Mouse (Mus musculus) retina, postnatal 7 days (tissue): ENCODE measurements at regions not wholly inside any gene's neighbourhood (a gene's known extent, or its start where the extent isn't known, plus 50 kb on each side); places are given as distances from the start of the nearest gene placed in this dataset.
A peak's percentile ranks its signal among the peaks of the same experiment; 100 is the strongest.

Experiments
- DNase-seq: peaks from one replicate; pipeline ENCODE4 v3.0.0-alpha.2; 2012; ENCODE audit warnings: low read depth, low spot score

DNA sequence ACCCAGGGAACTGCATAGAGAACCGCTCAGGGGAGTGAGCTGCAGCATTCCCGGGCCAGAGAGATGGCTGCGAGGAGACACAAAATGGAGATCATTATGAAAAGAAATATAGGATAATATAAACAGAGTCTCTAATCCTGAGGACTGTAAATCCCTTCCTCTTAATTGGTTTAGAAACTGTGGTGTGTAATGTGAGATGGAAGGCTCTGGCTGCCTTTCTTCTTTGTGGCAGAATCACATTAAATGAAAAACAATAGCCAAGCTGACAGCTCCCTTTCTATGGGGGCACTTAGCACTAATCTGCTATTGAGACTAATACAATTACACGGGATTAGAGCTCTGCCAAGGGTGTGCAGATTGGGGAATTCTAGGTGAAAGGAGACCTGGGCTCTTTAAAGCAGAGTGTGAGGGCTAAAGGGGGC, 288.0 kb downstream of the Icos start:
- peak; percentile 59 for DNase-seq

DNA sequence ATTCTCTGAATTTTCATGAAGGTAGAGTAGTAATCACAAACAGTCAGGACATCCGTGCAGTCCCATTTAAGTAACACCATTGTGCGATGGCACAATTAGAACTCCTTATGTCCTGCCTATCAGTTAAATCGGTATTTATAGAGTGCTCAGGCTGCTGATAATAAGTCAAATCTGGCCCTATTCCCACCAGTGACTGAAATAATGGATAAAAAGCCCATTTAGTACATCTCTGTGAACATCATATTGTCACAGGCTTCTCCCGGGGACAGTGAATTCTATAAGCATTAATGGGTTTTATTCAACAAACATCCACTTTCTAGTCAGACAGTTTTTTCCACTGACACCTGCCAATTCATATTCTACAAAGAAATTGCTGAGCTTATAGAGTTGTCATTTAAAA, 296.1 kb downstream of the Icos start:
- no peak for DNase-seq

DNA sequence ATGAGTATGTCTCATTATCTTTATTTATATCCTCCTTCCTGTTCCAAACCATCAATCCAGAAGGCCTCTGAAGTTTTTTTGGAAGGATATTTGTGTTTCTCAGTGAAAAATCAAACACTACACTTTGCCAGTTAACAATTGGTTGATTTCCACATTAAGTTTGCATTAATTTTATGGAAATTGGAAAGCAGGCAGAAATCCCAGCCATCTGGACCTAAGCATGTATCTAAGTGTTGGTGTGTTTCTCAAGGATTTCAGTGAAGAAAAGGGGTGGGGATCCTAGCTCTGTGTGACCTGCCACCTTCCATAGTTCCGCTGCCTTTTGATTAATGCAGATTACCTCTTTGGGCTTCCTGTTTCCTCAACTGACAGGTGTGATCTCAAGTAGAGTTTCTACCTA, 296.5 kb downstream of the Icos start:
- no peak for DNase-seq

DNA sequence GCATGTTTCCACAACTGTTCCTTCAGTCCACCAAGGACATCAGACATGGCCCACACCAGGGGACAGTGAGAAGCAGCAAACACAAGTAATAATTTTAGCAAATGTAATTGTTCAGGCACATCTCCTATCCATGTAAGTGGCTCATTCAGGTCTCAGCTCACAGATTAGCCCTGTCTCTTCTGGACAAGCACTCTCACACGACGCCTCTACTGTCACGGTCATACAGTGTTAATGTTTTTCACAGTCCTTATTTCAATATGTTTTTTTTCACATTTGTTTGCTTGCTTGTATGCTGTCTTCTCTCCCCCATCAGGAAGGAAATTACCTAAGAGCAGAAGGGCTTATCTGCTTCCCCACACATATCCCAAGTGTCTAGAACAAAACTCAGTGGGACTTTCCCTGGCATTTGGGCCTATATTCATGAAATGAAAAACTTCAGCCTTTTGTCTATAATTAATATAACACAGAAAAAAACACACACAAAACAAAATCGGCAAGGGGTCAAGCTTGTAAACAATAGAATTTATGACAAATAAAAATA, 299.5 kb downstream of the Icos start:
- DNase-seq: no peak

DNA sequence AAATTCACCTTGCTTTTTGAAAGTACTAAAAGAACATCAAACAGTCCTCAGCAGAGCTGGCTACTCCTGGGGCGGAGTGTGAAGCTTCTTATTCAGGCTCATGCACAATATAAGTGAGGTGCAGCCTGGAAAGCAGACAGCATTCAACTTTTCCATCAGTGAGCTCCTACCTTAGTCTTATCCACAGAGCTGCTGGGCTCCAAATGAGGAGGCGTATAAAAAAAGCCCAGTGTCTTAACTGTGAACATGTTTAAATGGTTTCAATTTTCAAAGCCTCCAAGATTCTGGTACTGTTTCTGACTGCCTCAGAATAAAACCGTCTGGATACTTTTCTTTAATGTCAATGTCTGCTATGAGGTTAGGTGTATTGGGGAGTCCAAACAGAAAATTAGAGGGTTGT, 310.5 kb downstream of the Icos start:
- no peak for DNase-seq

DNA sequence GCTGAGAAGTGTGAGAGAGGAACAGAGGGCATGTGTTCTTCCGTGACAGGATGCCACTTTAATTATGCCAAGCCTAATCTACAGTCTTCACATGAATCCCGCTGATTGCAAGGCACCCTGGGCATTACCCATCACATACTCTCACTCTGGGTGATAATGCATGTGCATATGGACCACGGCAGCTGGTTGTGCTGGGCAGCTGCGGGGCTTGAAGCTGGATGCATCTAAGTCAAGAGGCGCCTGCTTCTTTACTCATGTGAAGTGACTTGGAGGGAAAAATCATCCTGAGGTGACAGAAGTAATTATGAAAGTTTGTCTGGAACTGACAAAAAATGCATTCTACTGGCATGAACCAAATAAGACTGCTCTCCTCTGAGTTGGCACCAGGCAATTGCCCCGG, 311.2 kb downstream of the Icos start:
- DNase-seq: no peak

DNA sequence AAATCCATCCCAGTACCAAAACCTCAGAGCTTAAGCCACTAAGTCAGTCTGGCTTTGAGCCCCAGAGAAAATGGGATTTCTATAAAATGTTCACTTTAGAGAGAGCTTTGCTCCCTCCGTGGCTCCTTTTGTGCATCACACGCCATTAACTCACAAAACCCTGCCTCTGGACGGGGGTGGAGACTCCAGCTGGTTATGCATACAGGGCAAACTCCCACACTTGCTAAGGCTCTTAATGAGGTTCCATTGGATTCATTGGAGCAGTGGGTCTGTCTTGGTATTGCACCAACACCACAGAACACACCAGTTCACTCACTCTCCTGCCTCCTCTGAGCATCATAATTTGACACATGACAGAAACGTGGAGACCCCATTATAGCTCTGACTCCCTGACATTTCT, 311.8 kb downstream of the Icos start:
- DNase-seq: no peak

DNA sequence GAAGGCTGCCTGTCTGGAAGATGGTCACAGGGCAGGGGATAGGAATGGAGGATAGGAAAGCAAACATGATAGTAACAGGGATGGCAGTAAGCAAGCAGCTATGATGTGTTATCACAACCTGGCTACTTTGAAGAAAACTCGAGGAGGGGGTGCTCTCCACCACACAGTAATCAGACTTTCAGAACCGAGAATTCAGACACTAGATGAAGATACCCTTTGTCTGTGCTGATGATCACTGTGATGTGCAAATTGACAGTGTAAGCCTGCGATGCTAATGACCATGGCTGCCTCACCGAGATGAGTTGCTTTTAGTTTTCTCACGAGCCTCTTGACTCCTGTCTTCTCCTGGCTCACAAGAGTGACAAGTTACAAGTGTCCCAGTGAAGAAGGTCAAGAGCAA, 315.4 kb downstream of the Icos start:
- DNase-seq: no peak

DNA sequence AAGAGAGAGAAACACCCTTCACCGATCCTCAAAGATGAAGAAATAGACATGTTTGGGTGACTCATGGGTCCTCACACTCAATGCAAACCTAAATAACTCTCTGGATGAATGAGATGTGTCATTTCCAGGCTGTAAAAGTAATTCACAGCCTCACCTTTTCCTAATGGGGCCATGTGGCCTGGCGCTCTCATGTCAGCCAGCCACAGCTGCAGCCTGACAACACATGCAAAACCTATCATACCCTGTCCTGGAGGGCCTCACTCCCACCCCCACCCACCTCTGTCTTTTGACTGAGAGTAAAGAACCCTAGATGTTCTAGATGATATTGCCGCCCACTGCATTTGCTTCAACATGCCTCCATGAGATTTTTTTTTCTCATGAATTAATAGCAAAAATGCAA, 317.5 kb downstream of the Icos start:
- DNase-seq: no peak

DNA sequence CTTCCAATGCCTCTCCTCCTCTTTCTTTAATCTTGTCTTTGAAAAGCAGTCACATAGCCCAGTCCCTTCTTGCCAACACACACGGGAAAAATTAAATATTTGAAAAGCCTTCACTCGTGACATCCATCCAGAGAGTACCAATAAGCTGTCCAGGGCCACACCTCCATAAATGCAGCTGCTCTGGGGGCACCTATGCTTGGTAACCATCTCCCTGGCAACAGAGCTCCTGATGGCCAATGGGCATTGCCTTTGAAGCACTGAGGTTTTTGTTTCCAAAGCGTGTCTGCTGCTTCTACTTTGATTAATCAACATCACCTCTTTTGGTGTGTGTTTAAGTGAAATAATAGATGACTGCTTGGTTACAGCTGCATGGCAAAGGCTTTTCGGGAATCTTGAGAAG, 319.1 kb downstream of the Icos start:
- DNase-seq: no peak

DNA sequence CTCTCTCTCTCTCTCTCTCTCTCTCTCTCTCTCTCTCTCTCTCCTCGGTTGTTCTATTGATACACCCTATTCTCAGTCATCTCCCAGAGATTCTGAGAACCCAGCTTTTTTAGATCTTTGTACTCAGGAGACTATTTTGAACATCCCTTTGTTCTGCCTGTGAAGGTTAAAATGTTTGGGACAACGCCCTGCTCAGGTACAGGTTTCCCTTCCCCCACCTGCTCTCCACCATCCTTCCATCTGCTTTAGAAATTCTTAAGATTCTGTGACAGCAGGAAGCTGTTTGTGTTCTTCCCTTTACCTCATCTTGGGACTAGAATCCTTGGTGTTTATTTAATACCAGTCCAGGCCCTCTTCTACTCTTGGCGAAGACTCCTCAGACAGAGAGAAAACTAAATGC, 319.6 kb downstream of the Icos start:
- DNase-seq: no peak

DNA sequence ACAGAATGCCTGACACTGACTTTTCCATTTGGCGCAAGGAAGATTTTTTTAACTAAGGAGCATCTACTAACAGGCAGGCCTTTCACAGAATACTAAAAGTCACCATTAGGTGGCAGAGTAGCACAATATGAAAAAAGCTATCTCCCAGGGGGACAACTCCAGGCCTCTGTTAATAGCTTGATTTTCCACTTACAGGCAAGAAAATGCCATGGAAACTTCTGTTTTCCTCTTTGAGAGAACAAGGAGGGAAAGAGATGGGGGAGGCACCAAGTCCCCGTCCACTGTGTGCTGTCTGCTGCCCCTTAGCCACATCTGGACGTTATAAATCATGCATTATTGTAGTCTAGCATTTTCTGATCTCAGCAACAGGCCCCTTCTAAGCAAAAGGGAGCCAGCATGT, 320.3 kb downstream of the Icos start:
- DNase-seq: peak; percentile 44

DNA sequence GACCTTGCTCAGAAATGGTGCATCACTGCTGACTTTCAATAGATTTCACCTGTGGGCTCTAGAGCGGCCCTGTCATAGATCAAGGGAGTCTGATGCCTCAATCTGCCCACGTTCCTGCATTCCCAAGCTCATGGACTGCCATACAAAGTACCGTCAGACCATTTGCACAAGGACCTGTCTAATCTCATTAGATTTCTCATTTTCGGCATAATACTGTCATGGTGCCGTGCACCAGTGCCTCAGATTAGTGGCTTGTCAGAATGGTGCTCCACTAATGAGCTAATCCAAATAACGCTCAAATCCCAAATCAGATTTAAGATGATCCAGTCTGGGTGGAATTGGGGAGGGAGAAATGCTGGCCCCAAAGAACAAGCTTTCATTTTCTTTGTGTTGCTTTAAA, 321.1 kb downstream of the Icos start:
- peak; percentile 43 for DNase-seq

DNA sequence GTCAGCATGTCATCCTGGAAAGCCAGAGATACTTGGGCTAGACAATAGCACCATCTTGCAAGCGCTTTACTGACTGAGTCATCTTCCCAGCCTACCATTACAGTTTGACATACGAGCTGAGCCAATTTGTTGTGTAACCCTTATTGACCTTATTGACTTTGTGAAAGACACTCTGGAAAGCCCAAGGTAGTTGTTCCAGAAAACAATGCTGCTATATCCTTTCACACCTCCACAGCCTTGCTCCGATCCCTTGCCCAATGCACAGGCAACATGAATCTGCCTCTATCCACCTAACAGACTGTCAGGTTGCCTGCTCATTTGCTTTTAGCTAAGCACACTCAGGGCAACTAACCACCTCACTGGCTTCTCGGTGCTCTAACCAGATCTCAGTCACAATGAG, 322.8 kb downstream of the Icos start:
- no peak for DNase-seq

DNA sequence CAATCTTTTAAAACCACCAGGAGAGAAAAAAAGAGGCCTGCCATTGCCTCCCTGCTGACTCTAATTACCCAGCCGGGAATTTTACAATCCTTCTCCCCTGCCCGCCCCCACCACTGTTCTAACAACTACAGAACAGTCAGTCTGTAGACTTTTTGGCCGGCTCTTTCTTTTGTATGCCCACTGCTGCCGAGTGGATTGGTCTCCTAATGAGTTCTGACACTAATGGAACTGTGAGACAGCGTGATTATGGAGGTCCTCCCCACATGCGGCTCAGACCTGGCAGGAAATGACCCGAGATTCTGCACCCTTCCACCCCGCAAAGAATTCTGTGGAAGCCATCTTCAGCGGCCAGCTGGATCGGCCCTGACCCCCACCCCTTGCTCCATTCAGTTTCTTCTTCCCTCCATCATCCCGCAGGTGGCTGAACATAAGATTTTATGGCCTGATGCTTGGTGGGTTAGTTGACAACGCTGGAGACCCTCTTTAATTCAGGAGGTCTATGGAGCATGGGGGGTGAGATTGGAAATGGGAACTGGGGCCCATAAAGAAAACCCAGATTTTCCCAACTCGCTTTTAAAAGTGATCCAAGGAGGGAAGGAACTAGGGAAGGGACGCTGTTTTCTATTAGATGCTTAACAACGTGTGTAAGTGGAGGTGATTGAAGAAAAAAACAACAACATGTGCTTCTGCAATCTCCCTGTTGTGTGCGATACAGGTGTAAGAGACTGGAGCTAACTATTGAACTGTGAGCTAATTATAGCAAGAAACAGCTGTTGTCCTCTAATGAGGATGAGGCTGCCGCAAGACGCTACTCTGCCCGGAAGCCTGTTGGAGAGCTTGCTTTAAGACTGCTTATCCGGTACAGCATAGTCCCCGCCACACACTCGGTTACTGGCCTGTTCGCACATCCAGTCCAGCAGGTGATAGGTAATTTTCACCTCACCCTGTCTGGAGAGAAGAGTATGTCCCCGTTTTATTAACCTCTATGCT, 323.6 kb downstream of the Icos start:
- DNase-seq: no peak

DNA sequence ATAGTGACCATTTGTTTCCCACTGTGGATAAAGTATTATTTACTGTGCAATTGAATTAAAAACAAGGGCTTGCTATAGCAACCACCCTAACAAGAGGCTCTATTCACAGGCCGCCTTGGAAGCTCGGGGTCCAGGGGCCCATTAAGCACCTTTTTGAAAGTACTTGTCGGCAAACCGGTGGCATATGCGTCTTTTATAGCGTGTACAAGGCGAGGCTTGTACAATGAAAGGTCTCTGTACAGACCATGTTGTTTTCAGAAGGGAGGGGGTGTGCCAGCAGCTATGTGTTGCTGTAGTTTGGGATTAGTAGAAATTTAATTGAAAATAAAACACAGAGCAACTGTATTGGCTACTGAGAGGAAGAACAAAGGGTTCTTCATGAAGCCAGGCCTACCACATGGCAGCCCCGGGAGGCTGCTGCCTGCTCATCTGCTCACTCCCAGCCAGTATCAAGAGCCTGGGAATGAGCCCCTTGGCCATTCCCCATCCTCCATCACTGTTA, 324.9 kb downstream of the Icos start:
- DNase-seq: no peak

DNA sequence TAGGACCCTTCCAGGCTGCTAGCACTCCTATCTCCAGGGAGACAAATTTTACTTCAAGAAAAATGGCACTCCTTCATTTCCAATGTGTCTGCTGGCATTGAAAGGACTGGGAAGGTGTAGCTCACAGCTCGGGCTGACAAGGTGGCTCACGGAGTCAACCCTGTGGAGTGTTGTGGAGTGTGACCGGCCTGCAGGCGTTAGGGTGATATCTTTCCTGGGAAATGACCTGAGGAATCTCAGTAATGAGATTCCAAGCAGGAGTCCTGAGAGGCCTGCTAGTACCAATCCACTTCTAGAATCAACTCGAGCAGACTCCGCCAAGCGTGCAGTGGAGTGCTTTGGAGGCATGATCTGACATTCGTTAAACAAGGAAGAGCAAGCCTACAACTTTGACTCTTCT, 328.6 kb downstream of the Icos start:
- DNase-seq: no peak

DNA sequence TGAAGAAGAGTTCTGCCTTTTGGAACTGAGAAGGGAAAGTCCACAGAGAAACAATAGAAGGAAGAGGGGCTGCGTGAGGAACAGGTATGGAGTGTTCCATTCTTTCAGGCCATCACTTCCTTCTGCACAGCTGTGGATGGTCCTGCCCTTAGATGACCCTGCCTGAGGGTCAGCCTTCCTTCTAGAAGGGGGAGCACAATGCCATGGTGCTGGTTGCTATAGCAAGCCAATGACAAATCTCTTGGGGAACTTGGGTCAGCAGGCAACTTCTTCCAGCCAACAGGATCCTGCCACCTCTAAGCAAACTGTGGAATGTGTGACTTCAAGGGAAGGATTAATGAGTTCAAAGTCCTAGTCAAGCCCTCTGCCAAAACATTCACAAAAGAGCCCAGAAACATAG, 329.1 kb upstream of the Pard3b start:
- no peak for DNase-seq

DNA sequence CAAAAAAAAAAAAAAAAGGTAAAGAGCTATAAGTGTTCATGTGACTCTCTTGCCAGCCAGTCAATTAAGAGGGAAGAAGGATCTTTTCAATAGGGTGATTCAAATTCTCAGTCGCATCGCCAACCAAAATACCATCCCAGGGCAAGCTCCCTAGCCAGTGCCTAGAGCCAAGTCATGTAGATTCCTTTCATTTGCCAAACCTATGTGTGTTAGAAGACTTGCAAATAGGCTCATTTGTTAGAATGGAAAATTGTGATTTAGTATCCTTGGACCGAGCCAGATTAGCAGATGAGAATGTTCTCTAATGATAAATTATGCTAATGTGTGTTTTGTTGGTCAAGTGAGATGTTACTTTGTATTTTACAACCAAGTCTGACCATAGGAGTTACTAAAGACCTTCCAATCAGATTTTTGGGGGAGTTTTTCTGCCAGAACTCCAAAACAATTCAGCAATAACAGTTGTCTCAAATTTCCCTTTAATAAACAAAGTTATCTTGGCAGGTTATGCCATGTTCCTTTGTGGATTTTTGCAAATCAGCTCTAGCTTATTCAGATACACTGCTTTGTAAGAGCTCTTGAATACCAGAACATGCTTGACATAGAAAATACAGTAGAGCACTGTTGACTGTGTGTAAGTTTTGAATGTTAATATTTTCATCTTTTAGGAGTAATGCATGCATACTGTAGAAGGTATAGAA, 328.4 kb upstream of the Pard3b start:
- no peak for DNase-seq

DNA sequence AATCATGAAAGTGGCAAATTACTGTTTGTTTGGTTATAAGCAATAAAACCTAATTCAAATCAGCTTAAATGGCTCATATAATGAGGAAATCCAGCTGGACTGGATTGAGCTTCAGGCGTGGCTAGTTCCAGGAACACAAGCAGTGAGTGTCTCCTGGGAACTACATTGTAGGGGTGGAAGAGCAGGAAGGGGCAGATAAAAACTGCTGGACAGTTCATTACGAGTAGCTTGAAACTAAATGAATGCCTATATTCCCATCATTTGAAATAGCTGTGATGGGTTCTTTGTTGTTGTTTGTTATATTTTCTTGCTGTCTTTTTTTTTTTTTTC, 327.9 kb upstream of the Pard3b start:
- DNase-seq: no peak

DNA sequence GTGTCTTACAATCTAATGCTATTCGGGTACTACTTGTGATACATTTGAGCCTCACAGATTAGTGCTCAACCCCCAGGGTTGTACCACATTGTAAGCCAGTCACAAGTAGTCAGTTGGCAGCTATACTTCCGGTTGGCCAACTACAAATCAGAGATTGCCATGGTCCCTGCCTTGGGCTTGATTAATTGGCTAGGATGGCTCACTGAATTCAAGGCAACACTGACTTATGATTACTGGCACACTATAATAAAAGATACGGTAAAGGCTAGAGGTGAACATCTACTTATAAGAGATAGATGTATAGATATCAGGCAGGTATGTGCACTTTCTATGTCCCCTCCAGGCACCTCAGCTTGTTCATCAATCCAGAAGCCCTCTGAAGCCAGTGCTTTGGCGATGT, 325.4 kb upstream of the Pard3b start:
- DNase-seq: no peak

DNA sequence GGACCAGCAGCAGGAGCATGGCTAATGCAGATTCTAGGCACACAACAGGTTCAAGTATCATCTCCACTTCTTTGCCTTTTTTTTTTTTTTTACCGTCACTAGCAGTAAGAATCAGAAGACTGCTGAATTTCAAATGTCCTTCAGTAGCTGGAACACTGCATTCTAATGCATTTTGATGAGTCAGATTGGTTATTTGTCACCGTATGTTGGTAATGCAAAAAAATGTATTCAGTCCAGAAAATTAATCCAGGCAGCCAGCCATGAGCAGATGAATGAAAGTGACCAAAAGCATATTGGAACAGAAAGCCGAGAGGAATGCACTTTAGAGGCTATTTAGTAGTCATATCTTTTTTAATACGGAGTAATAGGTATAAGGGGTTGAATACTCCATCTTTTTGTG, 322.4 kb upstream of the Pard3b start:
- DNase-seq: no peak

DNA sequence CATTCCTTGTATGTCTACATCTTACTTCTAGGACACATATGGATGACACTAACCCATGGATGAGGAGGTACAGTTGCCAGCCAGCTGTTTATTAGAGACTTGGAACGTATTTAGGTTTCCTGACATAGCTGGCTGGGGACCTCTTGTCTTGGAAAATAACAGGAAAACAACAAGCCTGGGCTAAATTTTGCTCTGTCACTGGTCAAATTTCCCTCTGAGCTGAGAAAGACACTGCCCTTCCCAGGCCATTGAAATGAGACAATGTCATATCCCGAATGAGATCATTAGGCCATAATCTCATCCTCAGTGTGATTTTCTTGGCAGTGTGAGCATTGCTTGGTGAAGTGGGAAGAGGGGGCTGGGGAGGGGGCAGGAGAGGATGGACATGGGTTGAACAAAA, 321.9 kb upstream of the Pard3b start:
- DNase-seq: no peak
